Mouse (Mus musculus) midbrain, embryonic 16.5 days (tissue): Measurements from ENCODE around the gene Vps45. TPM values are rescaled to one million over a fixed set of nuclear protein-coding genes. Genes with fewer than 3 reads are reported as not detected.
"Not testable (repeated sequence)": the region's sequence is repeated elsewhere in the genome, so short reads cannot be mapped to it uniquely, and the experiment has no call there.

Experiments
- ATAC-seq: fragments of 200-750 bp; cut with Nextera tagmentation; 2 replicates; pipeline ENCODE4 v1.8.0; 2017; ENCODE audit warnings: moderate TSS enrichment
- H3K27ac ChIP-seq: fragments of 300-500 bp; sonication (generic); 2 replicates; pipeline ENCODE4 v1.5.1; 2014; ENCODE audit warnings: mild to moderate bottlenecking, low read length, mixed read lengths
- H3K27me3 ChIP-seq: fragments of 300-500 bp; sonication (generic); 2 replicates; pipeline ENCODE4 v1.6.1; 2014; ENCODE audit warnings: low read depth, low read length, mixed read lengths; ENCODE audit not compliant: control insufficient read depth, insufficient read depth
- H3K36me3 ChIP-seq: fragments of 300-500 bp; sonication (generic); 2 replicates; pipeline ENCODE4 v1.6.1; 2014; ENCODE audit warnings: mild to moderate bottlenecking, low read length, moderate library complexity, mixed read lengths; ENCODE audit not compliant: control insufficient read depth, insufficient read depth
- H3K4me1 ChIP-seq: fragments of 300-500 bp; sonication (generic); 2 replicates; pipeline ENCODE4 v1.6.1; 2014; ENCODE audit warnings: mild to moderate bottlenecking, low read length, mixed read lengths; ENCODE audit not compliant: control insufficient read depth, insufficient read depth
- H3K4me2 ChIP-seq: fragments of 300-500 bp; sonication (generic); 2 replicates; pipeline ENCODE4 v1.6.1; 2014; ENCODE audit warnings: mild to moderate bottlenecking, low read length, mixed read lengths
- H3K4me3 ChIP-seq: fragments of 300-500 bp; sonication (generic); 2 replicates; pipeline ENCODE4 v1.5.1; 2014; ENCODE audit warnings: low read depth, mild to moderate bottlenecking, low read length, moderate library complexity, mixed read lengths
- H3K9ac ChIP-seq: fragments of 300-500 bp; sonication (generic); 2 replicates; pipeline ENCODE4 v1.6.1; 2014; ENCODE audit warnings: low read depth, low read length, mixed read lengths
- H3K9me3 ChIP-seq: fragments of 300-500 bp; sonication (generic); replicated peaks from 2 replicates; pipeline ENCODE4 v1.6.1; 2014; ENCODE audit warnings: mild to moderate bottlenecking, low read length, mixed read lengths; ENCODE audit not compliant: control insufficient read depth, poor library complexity, severe bottlenecking
- WGBS: fragments of 180-500 bp; shearing (Covaris S2); extraction: QIAGEN DNeasy Blood & Tissue Kit; methylation state at CpG from one replicate; pipeline ENCODE4 v1.1.7; 2014; 5-methylcytosine and 5-hydroxymethylcytosine counted together
- polyA plus RNA-seq: library from polyadenylated mRNA; unstranded; fragments of >200 nt; fragmentation: Nextera tagmentation; extraction: Ambion mirVana; gene quantifications from 2 replicates; pipeline ENCODE4 v1.2.1, GENCODE M21; 2015

Vps45 gene
- polyA plus RNA-seq, 1 experiment from 2014 or later = 64.7 TPM

GRCm38 (mm10) chr3:95953522-95953921, 104.7 kb downstream of the Vps45 start:
- no peak for ATAC-seq
- Histone ChIP-seq H3K36me3 (no peaks in the 10 kb centered on the region), H3K9me3 (no peaks in the 10 kb centered on the region), H3K27me3 (no peaks in the 10 kb centered on the region), H3K9ac (no peak overlapping the region), H3K4me1 (peaks cover 7% of the 10 kb centered on the region), H3K4me3 (no peak overlapping the region), H3K27ac (no peak overlapping the region), H3K4me2 (no peak overlapping the region)
- 58% methylated on average over 3 of the region's 3 CpGs for WGBS

- Histone ChIP-seq H3K9me3 (no peaks in the 10 kb centered on the region), H3K4me1 (peaks cover 7% of the 10 kb centered on the region), H3K27ac (no peak overlapping the region), H3K4me3 (no peak overlapping the region), H3K36me3 (no peaks in the 10 kb centered on the region), H3K27me3 (no peaks in the 10 kb centered on the region), H3K9ac (no peak overlapping the region), H3K4me2 (no peak overlapping the region)
- no peak for ATAC-seq
Measured at GRCm38 (mm10) chr3:95953023-95953422, 105.2 kb downstream of the Vps45 start.

- H3K36me3 ChIP-seq, H3K9me3 ChIP-seq, H3K4me1 ChIP-seq, H3K27me3 ChIP-seq: not testable (repeated sequence)
- Histone ChIP-seq H3K4me2 (peak overlapping the region; percentile 64), H3K4me3 (peak overlapping the region; percentile 54), H3K27ac (peak overlapping the region; percentile 100), H3K9ac (peak overlapping the region; percentile 74)
- 74% methylated on average over 12 of the region's 12 CpGs for whole genome bisulfite sequencing
- peak; percentile 36; the same call in 1 of the 2 replicates for ATAC-seq
Measured at GRCm38 (mm10) chr3:95951566-95951965, 106.7 kb downstream of the Vps45 start.

DNA sequence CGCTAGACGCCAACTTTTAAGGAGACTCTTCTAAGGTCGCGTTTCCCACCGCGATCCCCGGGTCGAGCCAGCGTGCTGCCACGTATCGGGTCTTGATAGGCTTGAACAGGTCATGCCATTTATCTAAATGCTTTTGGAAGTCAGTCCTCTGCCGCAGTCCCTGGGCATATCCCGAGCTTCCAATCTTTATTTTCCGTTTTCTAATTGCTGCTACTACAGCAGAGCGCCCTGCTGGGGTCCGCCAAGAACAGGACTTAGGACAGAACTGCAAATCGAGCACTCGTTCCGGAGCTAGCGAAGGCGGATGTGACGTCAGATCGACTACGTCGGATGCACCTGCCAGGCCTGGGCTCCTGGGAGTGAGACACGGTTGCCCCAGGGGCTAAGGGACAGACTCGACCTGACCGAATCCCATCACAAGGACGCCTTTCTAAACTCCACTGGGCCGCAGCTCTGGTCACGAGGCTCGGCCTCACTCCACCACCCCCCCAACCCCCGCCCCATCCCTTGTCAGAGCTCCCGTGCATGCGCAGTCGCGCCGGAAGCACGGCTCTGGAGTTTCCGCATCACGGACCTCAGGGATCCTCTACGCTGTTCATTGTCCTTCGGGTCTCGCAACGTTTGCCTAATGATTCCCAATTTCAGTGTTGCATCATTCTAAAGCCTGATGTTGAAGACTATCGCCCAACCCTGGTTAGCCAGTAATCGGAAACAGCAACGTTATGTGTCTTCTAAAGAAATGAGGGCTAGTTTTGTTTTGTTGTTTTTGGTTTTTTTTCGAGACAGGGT, 107.3 kb downstream of the Vps45 start:
- Histone ChIP-seq H3K36me3 (no peaks in the 10 kb centered on the region; the same call in 1 of the 2 replicates), H3K9me3 (no peaks in the 10 kb centered on the region), H3K27ac (peak overlapping the region; percentile 100), H3K9ac (peak overlapping the region; percentile 74), H3K27me3 (no peaks in the 10 kb centered on the region), H3K4me2 (peak overlapping the region; percentile 64), H3K4me1 (peaks cover 7% of the 10 kb centered on the region), H3K4me3 (peak overlapping the region; percentile 54)
- ATAC-seq = peak; percentile 97
- 2% methylated on average over 49 of the region's 49 CpGs for WGBS

Other genes starting within 250 kb of the Vps45 start
- gene Rprd2, start 239.6 kb downstream of the Vps45 start, polyA plus RNA-seq = 21.0 and 24.6 TPM in 2 replicates
- gene Prpf3, start 202.6 kb downstream of the Vps45 start, polyA plus RNA-seq = 33.0 and 35.4 TPM in 2 replicates
- gene Mrps21, start 186.9 kb downstream of the Vps45 start, polyA plus RNA-seq = 247 and 260 TPM in 2 replicates
- gene Ciart, start 176.2 kb downstream of the Vps45 start, polyA plus RNA-seq = 4.8 and 5.2 TPM in 2 replicates
- 18.2 and 18.5 TPM in 2 replicates for gene BC028528, start 166.5 kb downstream of the Vps45 start, polyA plus RNA-seq
- gene Aph1a, start 164.5 kb downstream of the Vps45 start, polyA plus RNA-seq = 27.1 and 35.1 TPM in 2 replicates
- gene Car14, start 153.8 kb downstream of the Vps45 start, polyA plus RNA-seq = 7.6 and 9.2 TPM in 2 replicates
- gene Anp32e, start 129.2 kb downstream of the Vps45 start, polyA plus RNA-seq = 110 and 131 TPM in 2 replicates
- 46.1 and 54.6 TPM in 2 replicates for gene Plekho1, start 62.5 kb downstream of the Vps45 start, polyA plus RNA-seq
- gene Otud7b, start 46.1 kb upstream of the Vps45 start, polyA plus RNA-seq = 7.0 and 8.4 TPM in 2 replicates
- 7.8 and 15.1 TPM in 2 replicates for gene Mtmr11, start 103.5 kb upstream of the Vps45 start, polyA plus RNA-seq
- 134 and 136 TPM in 2 replicates for gene Sf3b4, start 113.9 kb upstream of the Vps45 start, polyA plus RNA-seq
- 123 and 137 TPM in 2 replicates for gene Sv2a, start 122.7 kb upstream of the Vps45 start, polyA plus RNA-seq
- 51.3 and 52.2 TPM in 2 replicates for gene Bola1, start 161.2 kb upstream of the Vps45 start, polyA plus RNA-seq
- not detected in 2 replicates for gene Hist2h2ab, start 161.4 kb upstream of the Vps45 start, polyA plus RNA-seq
- gene Hist2h2ac, start 162.4 kb upstream of the Vps45 start, polyA plus RNA-seq = 0.66 and 0.99 TPM in 2 replicates
- gene Hist2h2be, start 162.7 kb upstream of the Vps45 start, polyA plus RNA-seq = 4.4 and 4.7 TPM in 2 replicates
- gene Hist2h3c2, start 180.7 kb upstream of the Vps45 start, polyA plus RNA-seq = 1.3 TPM in 2 replicates
- gene Hist2h2aa2, start 181.8 kb upstream of the Vps45 start, polyA plus RNA-seq = 38.1 and 48.4 TPM in 2 replicates
- gene Hist2h2aa1, start 187.0 kb upstream of the Vps45 start, polyA plus RNA-seq = 7.4 and 13.2 TPM in 2 replicates
- gene Hist2h3c1, start 188.2 kb upstream of the Vps45 start, polyA plus RNA-seq = 0.39 TPM in 1 of 2 replicates, not detected in the other
- gene Hist2h4, start 204.8 kb upstream of the Vps45 start, polyA plus RNA-seq = 3.3 and 3.8 TPM in 2 replicates
- gene Hist2h3b, start 210.2 kb upstream of the Vps45 start, polyA plus RNA-seq = 5.9 and 7.6 TPM in 2 replicates
- gene Hist2h2bb, start 211.3 kb upstream of the Vps45 start, polyA plus RNA-seq = 1.1 TPM in 1 of 2 replicates, not detected in the other
- gene Fcgr1, start 235.5 kb upstream of the Vps45 start, polyA plus RNA-seq = 0.89 and 1.5 TPM in 2 replicates